Mouse (Mus musculus) right cerebral cortex, postnatal 25 days (tissue): Measurements from ENCODE around the gene Dgcr2.

Source experiments
- DNase-seq: peaks from one replicate; pipeline ENCODE4 v3.0.0; 2022

The Dgcr2 gene

DNA sequence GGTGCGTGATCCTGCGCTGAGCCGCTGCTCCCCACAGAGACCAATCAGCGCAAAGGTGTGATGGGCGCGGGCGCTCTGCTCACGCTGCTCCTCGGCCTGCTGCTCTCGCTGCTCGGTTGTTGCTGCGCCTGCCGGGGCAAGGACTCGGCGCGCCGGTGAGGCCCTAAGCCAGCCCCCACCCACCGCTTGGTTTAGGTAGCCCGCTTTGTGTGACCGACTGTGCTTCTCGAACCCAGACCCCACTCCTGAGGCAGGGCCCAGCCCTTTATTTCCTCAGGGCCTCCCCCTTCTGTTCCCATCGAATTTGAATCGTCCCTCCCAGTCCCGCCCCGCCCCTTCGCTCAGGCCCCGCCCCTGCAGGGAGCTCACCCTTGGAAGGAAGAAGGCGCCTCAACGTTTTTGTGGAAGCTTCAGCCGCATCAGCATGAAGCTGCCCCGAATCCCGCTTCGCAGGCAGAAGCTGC lies 93.9 kb downstream of the Dgcr2 start:
- no peak for DNase-seq

DNA sequence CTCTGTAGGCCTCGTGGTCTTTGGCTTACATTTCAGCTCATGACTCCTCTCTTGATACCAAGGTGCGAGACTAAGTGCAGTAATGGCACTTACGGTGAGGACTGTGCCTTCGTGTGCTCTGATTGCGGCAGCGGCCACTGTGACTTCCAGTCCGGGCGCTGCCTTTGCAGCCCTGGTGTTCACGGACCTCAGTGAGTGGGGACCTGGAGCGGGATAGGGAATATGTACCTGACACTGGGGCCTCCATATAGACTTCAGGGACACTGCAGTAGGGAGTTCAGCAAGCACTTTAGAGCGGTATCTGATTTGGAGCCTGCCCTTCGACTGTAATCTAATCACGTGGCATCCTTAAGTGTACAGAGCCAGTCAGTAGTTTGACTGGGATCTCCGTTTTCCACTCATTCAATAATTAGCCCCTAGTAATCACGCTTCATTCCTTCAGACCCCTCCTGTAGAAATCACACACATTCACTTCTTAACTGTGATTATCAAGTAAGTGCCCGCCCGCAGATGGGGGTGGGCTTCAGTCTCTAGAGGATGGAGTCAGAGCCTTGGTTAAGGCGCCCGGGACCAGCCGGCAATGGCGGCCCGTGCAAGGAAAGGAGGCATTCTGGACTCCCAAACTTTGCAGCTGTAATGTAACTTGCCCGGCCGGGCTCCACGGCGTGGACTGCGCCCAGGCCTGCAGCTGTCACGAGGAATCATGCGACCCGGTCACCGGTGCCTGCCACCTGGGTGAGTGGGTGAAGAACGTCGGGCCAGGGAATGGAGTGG lies 94.5 kb downstream of the Dgcr2 start:
- no peak for DNase-seq

DNA sequence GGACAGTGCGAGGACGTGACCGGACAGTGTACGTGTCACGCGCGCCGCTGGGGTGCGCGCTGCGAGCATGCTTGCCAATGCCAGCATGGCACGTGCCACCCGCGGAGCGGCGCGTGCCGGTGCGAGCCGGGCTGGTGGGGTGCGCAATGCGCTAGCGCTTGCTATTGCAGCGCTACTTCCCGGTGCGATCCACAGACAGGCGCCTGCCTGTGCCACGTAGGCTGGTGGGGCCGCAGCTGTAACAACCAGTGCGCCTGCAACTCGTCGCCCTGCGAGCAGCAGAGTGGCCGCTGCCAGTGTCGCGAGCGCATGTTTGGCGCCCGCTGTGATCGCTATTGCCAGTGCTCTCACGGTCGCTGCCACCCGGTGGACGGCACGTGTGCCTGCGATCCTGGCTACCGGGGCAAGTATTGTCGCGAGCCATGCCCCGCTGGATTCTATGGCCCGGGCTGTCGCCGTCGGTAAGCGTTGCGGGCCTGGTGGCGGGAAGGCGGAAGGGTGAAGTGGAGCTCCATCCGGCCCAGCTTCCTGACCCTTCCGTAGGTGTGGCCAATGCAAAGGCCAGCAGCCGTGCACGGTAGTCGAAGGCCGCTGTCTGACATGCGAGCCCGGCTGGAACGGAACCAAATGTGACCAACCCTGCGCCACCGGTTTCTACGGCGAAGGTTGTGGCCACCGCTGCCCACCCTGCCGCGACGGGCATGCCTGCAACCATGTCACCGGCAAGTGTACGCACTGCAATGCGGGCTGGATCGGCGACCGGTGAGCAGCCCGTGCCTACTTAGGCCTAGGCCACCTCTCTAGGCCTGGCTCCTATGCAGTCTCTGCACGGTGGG lies 95.3 kb downstream of the Dgcr2 start:
- DNase-seq: peak; percentile 69

GRCm38 (mm10) chr16:17802456-17802838 lies 95.9 kb downstream of the Dgcr2 start:
- DNase-seq: no peak

- DNase-seq: no peak
These were observed 96.4 kb downstream of the Dgcr2 start for GRCm38 (mm10) chr16:17801777-17802455.

DNA sequence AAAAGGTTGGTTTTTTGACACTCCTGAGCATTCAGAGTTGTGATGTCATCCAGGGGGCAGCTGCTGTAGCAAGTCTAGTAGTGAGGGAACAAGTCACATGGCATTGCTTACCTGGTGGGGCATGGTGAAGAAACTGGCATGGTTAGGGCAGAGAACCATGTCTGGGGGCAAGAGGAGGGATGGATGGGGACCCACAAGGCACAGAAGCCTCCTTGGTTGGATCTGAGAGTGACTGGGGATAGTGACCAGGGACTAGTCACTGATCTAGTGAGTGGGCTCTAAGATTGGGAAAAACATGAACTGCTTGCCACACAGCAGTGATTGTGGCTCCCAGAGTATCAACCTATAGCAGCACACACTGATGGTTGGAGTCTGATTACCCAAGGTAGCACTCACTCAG lies 98.8 kb downstream of the Dgcr2 start:
- no peak for DNase-seq

- DNase-seq: no peak
These were observed 99.8 kb downstream of the Dgcr2 start for GRCm38 (mm10) chr16:17798321-17799180.

DNA sequence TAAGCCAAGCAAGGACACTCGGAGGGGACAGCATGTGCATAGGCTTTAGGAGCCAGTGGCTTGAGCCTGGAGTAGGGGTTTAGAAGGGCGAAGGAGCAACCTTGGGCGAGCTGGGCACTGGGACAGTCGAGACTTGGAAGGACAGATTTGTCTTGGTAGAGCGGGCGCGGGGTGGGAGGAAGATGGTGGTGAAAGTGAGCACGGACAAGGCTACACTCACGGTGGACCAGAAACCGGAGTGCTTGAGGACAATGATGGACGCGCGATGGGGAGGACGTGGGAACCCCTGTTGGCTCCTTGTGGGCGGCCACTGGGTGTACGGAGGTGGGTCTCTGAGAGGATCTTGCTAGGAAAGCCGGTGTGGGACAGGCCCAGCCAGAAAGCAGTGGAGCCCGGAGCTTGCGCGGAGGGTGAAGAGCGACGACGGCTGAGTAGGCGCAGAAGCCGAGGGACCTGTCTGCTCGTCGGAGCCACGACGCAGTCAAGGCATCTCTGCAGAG lies 100.5 kb downstream of the Dgcr2 start:
- no peak for DNase-seq

DNA sequence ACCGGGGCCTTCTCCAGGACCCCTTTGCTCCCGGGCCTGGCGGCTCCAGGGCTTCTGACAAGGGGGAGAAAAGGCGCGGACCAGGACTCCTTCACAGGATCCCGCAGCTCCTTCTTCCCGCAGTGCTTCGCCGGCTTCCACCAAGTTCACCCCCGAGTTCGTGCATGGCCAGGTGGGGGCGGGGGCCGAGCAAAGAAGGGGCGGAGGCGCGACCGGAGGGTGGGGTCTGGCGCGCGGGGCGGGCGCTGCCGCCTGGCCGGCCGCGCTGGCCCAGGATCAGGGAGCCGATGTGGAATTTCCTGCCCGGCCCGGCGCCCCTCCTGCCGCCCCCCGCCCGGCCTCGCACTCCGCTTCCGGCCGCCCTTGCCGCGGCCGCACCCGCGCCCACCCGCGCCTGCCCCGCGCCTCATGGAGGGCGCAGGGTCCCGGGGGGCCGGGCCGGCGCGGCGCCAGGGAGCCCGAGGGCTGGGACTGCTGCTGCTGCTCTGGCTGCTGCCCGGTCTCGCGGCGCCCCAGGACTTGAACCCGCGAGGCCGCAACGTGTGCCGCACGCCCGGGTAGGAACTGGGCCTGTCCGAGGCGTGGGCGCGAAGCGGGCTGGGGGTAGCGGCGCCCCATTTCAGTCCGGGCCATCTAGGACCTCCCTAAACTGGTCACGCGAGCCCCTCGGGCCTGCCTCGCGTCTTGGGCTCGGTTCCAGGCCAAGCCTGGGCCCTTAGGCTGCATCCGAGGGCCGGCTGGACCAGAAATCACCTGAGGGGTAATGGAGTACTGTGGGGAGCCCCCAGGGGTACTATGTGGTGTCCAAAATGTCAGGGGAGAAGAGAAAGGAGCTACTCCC lies 101.2 kb downstream of the Dgcr2 start, which contains the start of gene Scarf2:
TSS of gene Scarf2 (plus strand) at position 312 of the 841 bp plus-strand sequence.
- no peak for DNase-seq

DNA sequence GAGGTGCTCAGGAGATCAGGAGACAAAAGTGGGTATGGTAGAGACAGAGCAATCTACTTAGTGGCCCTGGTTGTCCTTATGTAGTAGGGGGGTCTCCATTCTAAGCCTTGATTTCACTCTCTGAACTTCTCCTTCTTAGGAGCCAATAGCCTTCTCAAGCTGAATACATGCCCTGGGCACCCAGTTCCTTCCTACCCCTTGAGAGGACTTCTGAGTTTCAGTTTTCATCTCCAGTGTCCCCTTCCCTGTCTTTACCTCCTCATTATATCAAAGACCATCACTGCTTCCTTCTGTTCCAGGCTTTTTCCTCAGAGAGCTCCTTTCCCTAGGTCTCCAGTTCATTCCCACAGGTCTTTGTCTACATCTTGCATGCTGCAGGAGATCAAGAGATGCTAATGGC lies 101.8 kb downstream of the Dgcr2 start:
- no peak for DNase-seq

DNA sequence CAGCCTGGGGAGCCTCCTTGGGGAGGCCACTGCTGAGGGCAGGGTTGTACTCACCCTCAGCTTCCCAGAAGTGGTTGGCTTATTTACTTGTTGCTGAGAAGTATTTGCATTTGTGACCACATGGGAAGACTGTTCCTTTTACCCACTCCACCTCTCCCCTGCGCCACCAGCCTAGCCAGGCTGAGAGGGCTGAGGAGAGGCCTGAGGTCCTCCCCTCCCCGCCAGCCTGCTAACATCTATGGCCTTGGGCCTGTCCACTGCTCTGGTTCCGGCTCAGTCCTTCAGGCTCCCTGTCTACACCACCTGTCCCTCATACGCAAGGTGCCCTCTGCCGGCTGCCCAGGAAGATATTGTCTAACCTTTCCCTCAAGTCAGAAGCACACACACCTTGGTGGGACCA lies 102.7 kb downstream of the Dgcr2 start:
- no peak for DNase-seq

DNA sequence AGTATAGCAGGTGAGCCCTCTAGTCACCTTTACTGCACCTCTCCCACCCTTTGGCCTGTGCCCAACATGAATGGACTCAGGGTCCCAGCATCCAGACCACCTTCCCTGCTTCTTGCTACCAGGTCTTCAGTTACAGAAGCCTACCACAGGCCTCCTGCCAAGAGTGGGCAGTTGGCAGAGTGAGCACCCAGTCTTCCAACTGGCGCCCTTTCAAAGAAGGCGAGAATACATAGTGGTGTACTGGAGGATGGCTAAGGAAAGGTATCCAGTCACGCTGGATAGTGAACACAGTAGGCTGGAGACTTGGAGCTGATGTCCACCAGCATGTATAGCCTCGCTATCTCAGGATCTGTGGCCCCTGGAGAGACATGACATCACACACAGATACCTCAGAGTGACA lies 104.3 kb downstream of the Dgcr2 start:
- DNase-seq: no peak

- DNase-seq: no peak
These were observed 105.6 kb downstream of the Dgcr2 start for GRCm38 (mm10) chr16:17792728-17793127.
